Mouse (Mus musculus) hindbrain, embryonic 15.5 days (tissue): ENCODE results near the gene Cnnm3. TPM values are rescaled to one million over a fixed set of nuclear protein-coding genes. Genes with fewer than 3 reads are reported as not detected.
A peak's percentile ranks its signal among the peaks of the same experiment; 100 is the strongest.

Source experiments
- ATAC-seq: fragments of 200-750 bp; cut with Nextera tagmentation; 2 replicates; pipeline ENCODE4 v1.8.0; 2017; ENCODE audit warnings: low read depth, moderate number of reproducible peaks, moderate TSS enrichment; ENCODE audit not compliant: low FRiP score
- H3K27ac ChIP-seq: fragments of 300-500 bp; sonication (generic); replicated peaks from 2 replicates; pipeline ENCODE4 v1.5.1; 2015; ENCODE audit warnings: mild to moderate bottlenecking, inconsistent platforms
- H3K27me3 ChIP-seq: fragments of 300-500 bp; sonication (generic); 2 replicates; pipeline ENCODE4 v1.6.1; 2015; ENCODE audit warnings: control low read depth, inconsistent platforms
- H3K36me3 ChIP-seq: fragments of 300-500 bp; sonication (generic); 2 replicates; pipeline ENCODE4 v1.6.1; 2015; ENCODE audit warnings: control low read depth, inconsistent platforms
- H3K4me1 ChIP-seq: fragments of 300-500 bp; sonication (generic); replicated peaks from 2 replicates; pipeline ENCODE4 v1.6.1; 2015; ENCODE audit warnings: control low read depth, inconsistent platforms
- H3K4me2 ChIP-seq: fragments of 300-500 bp; sonication (generic); 2 replicates; pipeline ENCODE4 v1.6.1; 2015; ENCODE audit warnings: moderate library complexity, mild to moderate bottlenecking, inconsistent platforms
- H3K4me3 ChIP-seq: fragments of 300-500 bp; sonication (generic); 2 replicates; pipeline ENCODE4 v1.5.1; 2015; ENCODE audit warnings: mild to moderate bottlenecking, inconsistent platforms
- H3K9ac ChIP-seq: fragments of 300-500 bp; sonication (generic); 2 replicates; pipeline ENCODE4 v1.6.1; 2015; ENCODE audit warnings: inconsistent platforms
- H3K9me3 ChIP-seq: fragments of 300-500 bp; sonication (generic); 2 replicates; pipeline ENCODE4 v1.6.1; 2016; ENCODE audit warnings: control low read depth, inconsistent platforms
- WGBS: fragments of 180-500 bp; shearing (Covaris S2); methylation state at CpG from one replicate; pipeline ENCODE4 v1.1.7; 2015; 5-methylcytosine and 5-hydroxymethylcytosine counted together
- polyA plus RNA-seq: library from polyadenylated mRNA; unstranded; fragments of >200 nt; fragmentation: Nextera tagmentation; extraction: Ambion mirVana; gene quantifications from 2 replicates; pipeline ENCODE4 v1.2.1, GENCODE M21; 2015

Gene Cnnm3
- polyA plus RNA-seq, 1 experiment from 2014 or later, result 6.5 TPM

DNA sequence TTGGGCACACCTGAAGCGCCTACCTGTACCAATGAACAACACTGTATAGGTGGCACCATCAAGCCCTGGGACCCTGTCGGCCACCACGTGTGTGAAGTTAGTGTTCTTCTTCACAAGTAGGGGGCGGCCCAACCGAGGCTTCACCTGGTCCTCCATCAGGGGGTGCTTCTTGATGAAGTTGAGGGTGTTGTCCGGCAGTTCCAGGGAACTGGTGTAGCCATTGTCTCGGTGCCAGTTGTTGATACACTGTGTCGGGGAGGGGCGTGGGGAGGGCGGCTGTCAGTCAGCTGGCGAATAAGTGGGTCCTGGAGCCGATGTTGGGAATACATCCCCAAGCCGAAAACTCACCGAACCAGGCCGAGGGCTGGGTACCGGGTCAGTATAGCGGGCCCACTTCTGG is 40.2 kb downstream of the Cnnm3 start:
- H3K4me3 ChIP-seq, result no peak overlapping the region
- H3K4me2 ChIP-seq, result no peak overlapping the region
- H3K27ac ChIP-seq, result no peak overlapping the region
- WGBS, result 90% methylated on average over 17 of the region's 17 CpGs
- H3K36me3 ChIP-seq, result peaks cover 62% of the 10 kb centered on the region
- no peak for ATAC-seq
- no peaks in the 10 kb centered on the region for H3K9me3 ChIP-seq
- H3K4me1 ChIP-seq, result peaks cover 53% of the 10 kb centered on the region
- H3K27me3 ChIP-seq, result no peaks in the 10 kb centered on the region
- H3K9ac ChIP-seq, result no peak overlapping the region

GRCm38 (mm10) chr1:36552506-36552905 is 40.8 kb downstream of the Cnnm3 start:
- Histone ChIP-seq H3K9me3 (no peaks in the 10 kb centered on the region), H3K27me3 (no peaks in the 10 kb centered on the region), H3K4me2 (no peak overlapping the region), H3K9ac (no peak overlapping the region), H3K4me3 (no peak overlapping the region), H3K36me3 (peaks cover 62% of the 10 kb centered on the region), H3K27ac (no peak overlapping the region), H3K4me1 (peaks cover 50% of the 10 kb centered on the region)
- ATAC-seq, result no peak
- WGBS, result 86% methylated on average over 16 of the region's 16 CpGs

- no peaks in the 10 kb centered on the region for H3K9me3 ChIP-seq
- peak overlapping the region; percentile 79 for H3K4me2 ChIP-seq
- peak overlapping the region; percentile 99 for H3K9ac ChIP-seq
- WGBS, result 68% methylated on average over 21 of the region's 21 CpGs
- peaks cover 38% of the 10 kb centered on the region for H3K4me1 ChIP-seq
- H3K27ac ChIP-seq, result peak overlapping the region; percentile 99
- ATAC-seq, result no peak
- peaks cover 47% of the 10 kb centered on the region for H3K36me3 ChIP-seq
- H3K27me3 ChIP-seq, result no peaks in the 10 kb centered on the region
- peak overlapping the region; percentile 78 for H3K4me3 ChIP-seq
Observed at GRCm38 (mm10) chr1:36554633-36555399, 43.1 kb downstream of the Cnnm3 start.

DNA sequence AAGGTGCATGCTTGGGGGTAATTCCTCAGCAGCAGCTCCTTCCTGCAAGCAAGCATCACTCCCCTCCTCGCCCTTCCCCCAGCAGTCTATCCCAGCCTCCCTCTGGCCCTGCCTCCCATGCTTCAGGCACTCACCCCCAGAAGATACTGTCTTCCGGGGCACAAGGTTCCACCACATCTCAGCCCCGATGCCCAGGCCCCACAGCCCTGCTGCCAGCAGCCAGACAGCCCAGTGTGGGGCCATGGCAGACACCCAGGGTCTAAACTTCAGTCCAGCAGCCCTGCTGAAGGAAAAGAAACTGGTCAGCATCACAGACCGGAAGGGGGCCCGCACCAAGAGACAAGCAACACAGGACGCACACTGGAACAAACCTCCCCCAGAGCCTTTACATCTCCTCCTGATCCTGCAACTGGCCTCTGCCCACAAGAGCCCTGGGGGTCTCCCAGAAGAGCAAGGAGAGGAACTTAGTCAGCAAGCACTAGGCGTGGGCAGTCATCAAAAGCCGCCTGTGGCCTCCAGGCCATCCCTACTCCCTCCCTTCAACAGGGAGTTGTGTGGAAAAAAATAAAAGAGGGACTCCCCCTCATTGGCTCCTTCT is 44.2 kb downstream of the Cnnm3 start:
- Histone ChIP-seq H3K4me3 (peak overlapping the region; percentile 78), H3K4me2 (peak overlapping the region; percentile 79), H3K4me1 (peaks cover 38% of the 10 kb centered on the region), H3K9ac (peak overlapping the region; percentile 99), H3K36me3 (peaks cover 36% of the 10 kb centered on the region), H3K27ac (peak overlapping the region; percentile 99), H3K9me3 (no peaks in the 10 kb centered on the region), H3K27me3 (no peaks in the 10 kb centered on the region)
- WGBS, result 2% methylated on average over 8 of the region's 8 CpGs
- no peak for ATAC-seq

GRCm38 (mm10) chr1:36556553-36557456 is 45.1 kb downstream of the Cnnm3 start:
- WGBS, result under 1% methylated on average over 52 of the region's 52 CpGs
- H3K36me3 ChIP-seq, result peaks cover 27% of the 10 kb centered on the region
- no peaks in the 10 kb centered on the region for H3K9me3 ChIP-seq
- peak overlapping the region; percentile 78 for H3K4me3 ChIP-seq
- H3K4me2 ChIP-seq, result peak overlapping the region; percentile 79
- peak; percentile 79 for ATAC-seq
- no peaks in the 10 kb centered on the region for H3K27me3 ChIP-seq
- peak overlapping the region; percentile 99 for H3K27ac ChIP-seq
- peaks cover 38% of the 10 kb centered on the region for H3K4me1 ChIP-seq
- peak overlapping the region; percentile 99 for H3K9ac ChIP-seq

DNA sequence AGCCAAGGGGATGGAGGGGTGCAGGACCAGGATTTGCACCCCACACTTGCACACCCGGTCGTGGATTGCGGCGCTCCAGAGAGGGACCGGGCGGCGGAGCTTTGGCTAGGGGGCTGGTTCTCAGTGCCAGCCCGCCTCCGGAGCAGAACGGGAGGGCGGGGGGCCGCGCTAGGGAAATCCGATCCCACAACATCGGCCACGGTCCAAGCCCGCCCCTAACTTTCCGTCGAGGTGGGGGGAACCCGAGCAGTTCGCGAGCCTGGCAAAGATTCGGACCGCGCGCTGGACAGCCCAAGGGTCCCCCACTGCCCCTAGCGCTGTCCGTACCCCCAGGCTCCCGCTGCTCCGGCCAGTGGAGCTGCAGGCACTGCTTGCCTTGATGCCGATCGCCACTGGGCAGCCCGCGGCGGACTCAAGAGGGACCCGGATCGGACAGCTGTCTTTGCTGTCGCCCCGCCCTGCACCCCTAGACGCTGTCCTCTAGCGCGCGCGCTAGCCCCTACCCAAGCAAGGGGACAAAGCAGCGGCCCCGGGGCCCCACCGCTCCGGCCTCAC is 45.9 kb downstream of the Cnnm3 start:
- H3K4me1 ChIP-seq, result peaks cover 38% of the 10 kb centered on the region
- H3K36me3 ChIP-seq, result peaks cover 20% of the 10 kb centered on the region
- H3K27ac ChIP-seq, result peak overlapping the region; percentile 99
- WGBS, result under 1% methylated on average over 46 of the region's 48 CpGs
- peak; percentile 77 for ATAC-seq
- H3K4me2 ChIP-seq, result peak overlapping the region; percentile 79
- H3K9me3 ChIP-seq, result no peaks in the 10 kb centered on the region
- H3K4me3 ChIP-seq, result peak overlapping the region; percentile 78
- peak overlapping the region; percentile 99 for H3K9ac ChIP-seq
- no peaks in the 10 kb centered on the region for H3K27me3 ChIP-seq

DNA sequence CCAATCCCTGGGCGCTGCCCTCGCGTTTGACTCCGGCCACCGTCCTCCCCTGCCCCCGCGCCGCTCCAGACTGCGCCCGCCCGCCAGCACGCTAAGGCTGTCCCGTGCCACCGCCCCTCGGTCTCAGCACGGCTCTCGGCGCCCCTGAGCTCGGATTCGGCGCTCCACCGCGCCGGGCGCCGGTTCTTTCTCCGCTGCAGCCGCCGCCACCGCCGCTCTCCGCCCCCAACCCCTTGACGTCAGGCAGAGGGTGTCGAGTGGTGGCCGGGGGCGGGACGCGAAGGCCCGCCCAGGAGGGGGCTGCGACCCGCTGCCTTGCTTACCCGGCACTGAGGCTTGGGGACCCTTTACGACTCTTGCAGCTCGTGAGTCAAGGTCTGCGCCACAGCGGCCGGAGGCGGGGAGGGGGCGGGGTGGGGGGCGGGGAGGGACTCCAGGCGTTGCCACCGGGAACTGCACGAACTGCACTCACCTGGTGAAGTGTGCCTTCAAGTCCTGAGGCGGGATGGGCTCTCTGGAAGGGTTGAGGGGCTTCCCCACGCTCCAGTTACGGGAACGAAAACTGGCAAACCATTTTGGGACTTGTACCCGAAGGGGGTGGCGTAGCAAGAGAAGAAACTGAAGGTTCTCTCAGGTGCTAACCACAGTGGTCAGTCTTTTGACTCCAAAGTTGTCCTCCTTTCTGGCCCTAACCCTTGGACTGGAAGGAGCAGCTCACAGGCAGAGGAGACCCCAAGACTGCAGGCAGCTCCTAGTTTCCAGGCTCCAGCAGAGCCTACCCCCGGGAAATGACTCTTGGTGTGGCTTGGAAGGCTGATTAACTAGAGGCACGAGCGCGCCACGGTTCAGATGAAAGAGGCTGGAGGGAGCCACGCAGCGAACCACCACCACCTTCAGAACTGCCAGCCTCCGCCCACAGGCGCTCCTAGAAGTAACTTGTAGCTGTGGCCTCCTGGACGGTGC is 46.6 kb downstream of the Cnnm3 start, which contains the start of gene Sema4c:
TSS of gene Sema4c (minus strand) at position 319 of the 963 bp plus-strand sequence.
- peaks cover 38% of the 10 kb centered on the region for H3K4me1 ChIP-seq
- no peaks in the 10 kb centered on the region for H3K9me3 ChIP-seq
- under 1% methylated on average over 69 of the region's 69 CpGs for WGBS
- no peaks in the 10 kb centered on the region for H3K27me3 ChIP-seq
- peak within 1 kb of the TSS; percentile 99 for H3K27ac ChIP-seq
- peak within 1 kb of the TSS; percentile 78 for H3K4me3 ChIP-seq
- H3K36me3 ChIP-seq, result peaks cover 12% of the 10 kb centered on the region
- peak; percentile 68 for ATAC-seq
- H3K9ac ChIP-seq, result peak within 1 kb of the TSS; percentile 99
- H3K4me2 ChIP-seq, result peak within 1 kb of the TSS; percentile 79

GRCm38 (mm10) chr1:36559256-36559655 is 47.6 kb downstream of the Cnnm3 start:
- Histone ChIP-seq H3K4me2 (peak overlapping the region; percentile 79), H3K4me1 (peaks cover 33% of the 10 kb centered on the region), H3K27me3 (no peaks in the 10 kb centered on the region), H3K4me3 (no peak overlapping the region), H3K9me3 (no peaks in the 10 kb centered on the region), H3K36me3 (peaks cover 3% of the 10 kb centered on the region), H3K9ac (no peak overlapping the region), H3K27ac (no peak overlapping the region)
- WGBS, result 9% methylated on average over 4 of the region's 4 CpGs
- no peak for ATAC-seq

- H3K9me3 ChIP-seq, result no peaks in the 10 kb centered on the region
- no peak overlapping the region for H3K27ac ChIP-seq
- no peak overlapping the region for H3K4me2 ChIP-seq
- H3K27me3 ChIP-seq, result no peaks in the 10 kb centered on the region
- H3K36me3 ChIP-seq, result no peaks in the 10 kb centered on the region; the same call in 1 of the 2 replicates
- 64% methylated on average over 5 of the region's 5 CpGs for WGBS
- H3K9ac ChIP-seq, result no peak overlapping the region
- H3K4me3 ChIP-seq, result no peak overlapping the region
- ATAC-seq, result no peak
- H3K4me1 ChIP-seq, result peaks cover 26% of the 10 kb centered on the region
Observed at GRCm38 (mm10) chr1:36559888-36560287, 48.2 kb downstream of the Cnnm3 start.

DNA sequence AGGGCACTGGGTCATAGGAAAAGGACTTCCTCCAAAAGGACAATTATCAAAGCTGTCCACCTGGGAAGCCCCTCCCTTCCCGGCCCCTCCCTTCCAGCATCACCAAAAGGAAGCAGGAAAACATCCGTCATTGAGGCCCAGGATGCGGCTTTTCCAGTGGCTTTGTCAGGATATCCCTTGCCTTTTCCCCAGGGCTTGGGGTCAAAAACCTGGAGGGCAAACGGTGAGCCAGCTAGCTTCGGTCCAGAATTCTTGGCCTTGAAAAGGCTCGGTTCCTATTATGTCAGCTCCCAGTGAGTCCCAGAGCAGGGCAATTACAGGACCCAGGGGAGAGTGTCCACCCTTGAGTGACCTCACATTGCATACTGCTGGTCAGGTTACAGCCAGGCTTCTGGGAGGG is 49.2 kb downstream of the Cnnm3 start:
- no peak for ATAC-seq
- Histone ChIP-seq H3K36me3 (no peaks in the 10 kb centered on the region), H3K4me2 (no peak overlapping the region), H3K27ac (no peak overlapping the region), H3K9me3 (no peaks in the 10 kb centered on the region), H3K4me1 (peaks cover 16% of the 10 kb centered on the region), H3K9ac (no peak overlapping the region), H3K4me3 (no peak overlapping the region), H3K27me3 (no peaks in the 10 kb centered on the region)
- 56% methylated on average over 6 of the region's 6 CpGs for WGBS

- no peak overlapping the region for H3K4me2 ChIP-seq
- ATAC-seq, result no peak
- WGBS, result 84% methylated on average over 4 of the region's 4 CpGs
Observed at GRCm38 (mm10) chr1:36562388-36562787, 50.7 kb downstream of the Cnnm3 start.

More at GRCm38 (mm10) chr1:36562388-36562787, 50.7 kb downstream of the Cnnm3 start:
- Histone ChIP-seq H3K9me3 (no peaks in the 10 kb centered on the region), H3K27me3 (no peaks in the 10 kb centered on the region), H3K9ac (no peak overlapping the region), H3K4me3 (no peak overlapping the region), H3K27ac (no peak overlapping the region), H3K4me1 (peaks cover 11% of the 10 kb centered on the region), H3K36me3 (no peaks in the 10 kb centered on the region)
